Mouse (Mus musculus) stomach, embryonic 16.5 days (tissue): ENCODE data around the gene Strap. TPM values are rescaled to one million over a fixed set of nuclear protein-coding genes. Genes with fewer than 3 reads are reported as not detected.

Experiments used
- ATAC-seq: fragments of 200-750 bp; cut with Nextera tagmentation; 2 replicates; pipeline ENCODE4 v1.8.0; 2017; ENCODE audit warnings: moderate number of reproducible peaks, moderate TSS enrichment; ENCODE audit not compliant: insufficient read depth, low FRiP score
- H3K27ac ChIP-seq: fragments of 300-500 bp; sonication (generic); 2 replicates; pipeline ENCODE4 v1.5.1; 2014; ENCODE audit warnings: low read length
- H3K27me3 ChIP-seq: fragments of 300-500 bp; sonication (generic); 2 replicates; pipeline ENCODE4 v1.6.1; 2014; ENCODE audit warnings: low read length, control low read depth, mixed read lengths; ENCODE audit not compliant: control insufficient read depth, insufficient read depth
- H3K36me3 ChIP-seq: fragments of 300-500 bp; sonication (generic); 2 replicates; pipeline ENCODE4 v1.6.1; 2014; ENCODE audit warnings: low read length; ENCODE audit not compliant: control insufficient read depth, insufficient read depth
- H3K4me1 ChIP-seq: fragments of 300-500 bp; sonication (generic); 2 replicates; pipeline ENCODE4 v1.6.1; 2014; ENCODE audit warnings: low read length, control low read depth, mixed read lengths; ENCODE audit not compliant: control insufficient read depth, insufficient read depth
- H3K4me2 ChIP-seq: fragments of 300-500 bp; sonication (generic); 2 replicates; pipeline ENCODE4 v1.6.1; 2014; ENCODE audit warnings: low read depth, low read length, mixed read lengths
- H3K4me3 ChIP-seq: fragments of 300-500 bp; sonication (generic); replicated peaks from 2 replicates; pipeline ENCODE4 v1.5.1; 2014; ENCODE audit warnings: mild to moderate bottlenecking, low read length
- H3K9ac ChIP-seq: fragments of 300-500 bp; sonication (generic); 2 replicates; pipeline ENCODE4 v1.6.1; 2014; ENCODE audit warnings: low read length
- H3K9me3 ChIP-seq: fragments of 300-500 bp; sonication (generic); replicated peaks from 2 replicates; pipeline ENCODE4 v1.6.1; 2016; ENCODE audit warnings: low read length, control low read depth; ENCODE audit not compliant: control insufficient read depth
- WGBS: fragments of 180-500 bp; shearing (Covaris S2); extraction: QIAGEN DNeasy Blood & Tissue Kit; methylation state at CpG from one replicate; pipeline ENCODE4 v1.1.7; 2014; 5-methylcytosine and 5-hydroxymethylcytosine counted together
- polyA plus RNA-seq: library from polyadenylated mRNA; unstranded; fragments of >200 nt; fragmentation: Nextera tagmentation; extraction: Ambion mirVana; gene quantifications from 2 replicates; pipeline ENCODE4 v1.2.1, GENCODE M21; 2015

Strap gene
- polyA plus RNA-seq, 1 experiment from 2014 or later = 131 TPM

- H3K27ac ChIP-seq = no peak overlapping the region
- H3K9me3 ChIP-seq = no peaks in the 10 kb centered on the region
- H3K4me1 ChIP-seq = 0 out of 2 replicates have a peak, but pooled peaks cover 2% of the 10 kb centered on the region
- H3K9ac ChIP-seq = no peak overlapping the region
- H3K4me2 ChIP-seq = no peak overlapping the region
- no peak overlapping the region for H3K4me3 ChIP-seq
- 70% methylated on average over 15 of the region's 15 CpGs for WGBS
- no peaks in the 10 kb centered on the region for H3K36me3 ChIP-seq
- no peaks in the 10 kb centered on the region for H3K27me3 ChIP-seq
- no peak for ATAC-seq
These were observed 26.1 kb downstream of the Strap start for GRCm38 (mm10) chr6:137760966-137761365.

- no peak for ATAC-seq
- H3K4me2 ChIP-seq = no peak overlapping the region
- no peak overlapping the region for H3K4me3 ChIP-seq
- WGBS = 63% methylated on average over 3 of the region's 3 CpGs
- H3K27me3 ChIP-seq = no peaks in the 10 kb centered on the region
- no peaks in the 10 kb centered on the region for H3K36me3 ChIP-seq
- H3K9ac ChIP-seq = no peak overlapping the region
- H3K4me1 ChIP-seq = 0 out of 2 replicates have a peak, but pooled peaks cover 2% of the 10 kb centered on the region
- H3K27ac ChIP-seq = no peak overlapping the region
- H3K9me3 ChIP-seq = no peaks in the 10 kb centered on the region
These were observed 29.8 kb downstream of the Strap start for GRCm38 (mm10) chr6:137764572-137765210.

GRCm38 (mm10) chr6:137766177-137766576 is 31.3 kb downstream of the Strap start:
- Histone ChIP-seq H3K36me3 (no peaks in the 10 kb centered on the region), H3K4me1 (0 out of 2 replicates have a peak, but pooled peaks cover 2% of the 10 kb centered on the region), H3K9me3 (no peaks in the 10 kb centered on the region), H3K9ac (no peak overlapping the region), H3K4me2 (no peak overlapping the region), H3K4me3 (no peak overlapping the region), H3K27ac (no peak overlapping the region), H3K27me3 (no peaks in the 10 kb centered on the region)
- ATAC-seq = no peak

- Histone ChIP-seq H3K4me2 (no peak overlapping the region), H3K27me3 (no peaks in the 10 kb centered on the region), H3K4me1 (no peaks in the 10 kb centered on the region), H3K9me3 (no peaks in the 10 kb centered on the region), H3K36me3 (no peaks in the 10 kb centered on the region), H3K9ac (no peak overlapping the region), H3K27ac (no peak overlapping the region), H3K4me3 (no peak overlapping the region)
- 64% methylated on average over 3 of the region's 3 CpGs for WGBS
- no peak for ATAC-seq
These were observed 36.9 kb downstream of the Strap start for GRCm38 (mm10) chr6:137771621-137772250.

GRCm38 (mm10) chr6:137772918-137773636 is 38.2 kb downstream of the Strap start:
- Histone ChIP-seq H3K27ac (no peak overlapping the region), H3K36me3 (no peaks in the 10 kb centered on the region), H3K27me3 (no peaks in the 10 kb centered on the region), H3K4me3 (no peak overlapping the region), H3K9me3 (no peaks in the 10 kb centered on the region), H3K4me2 (no peak overlapping the region), H3K4me1 (no peaks in the 10 kb centered on the region), H3K9ac (no peak overlapping the region)
- ATAC-seq = no peak
- 87% methylated on average over 8 of the region's 8 CpGs for whole genome bisulfite sequencing

- no peaks in the 10 kb centered on the region for H3K4me1 ChIP-seq
- no peaks in the 10 kb centered on the region for H3K27me3 ChIP-seq
- H3K9me3 ChIP-seq = no peaks in the 10 kb centered on the region
- WGBS = 81% methylated on average over 6 of the region's 6 CpGs
- H3K4me3 ChIP-seq = no peak overlapping the region
- H3K4me2 ChIP-seq = no peak overlapping the region
- ATAC-seq = no peak
- H3K9ac ChIP-seq = no peak overlapping the region
- no peaks in the 10 kb centered on the region for H3K36me3 ChIP-seq
- no peak overlapping the region for H3K27ac ChIP-seq
These were observed 38.8 kb downstream of the Strap start for GRCm38 (mm10) chr6:137773637-137774028.

- H3K4me1 ChIP-seq = no peaks in the 10 kb centered on the region
- no peaks in the 10 kb centered on the region for H3K9me3 ChIP-seq
- no peak overlapping the region for H3K4me3 ChIP-seq
- 86% methylated on average over 13 of the region's 13 CpGs for WGBS
- no peak overlapping the region for H3K9ac ChIP-seq
- no peak overlapping the region for H3K4me2 ChIP-seq
- H3K36me3 ChIP-seq = no peaks in the 10 kb centered on the region
- ATAC-seq = no peak
- no peak overlapping the region for H3K27ac ChIP-seq
- H3K27me3 ChIP-seq = no peaks in the 10 kb centered on the region
These were observed 39.3 kb downstream of the Strap start for GRCm38 (mm10) chr6:137774166-137774565.

- no peaks in the 10 kb centered on the region for H3K9me3 ChIP-seq
- H3K27me3 ChIP-seq = no peaks in the 10 kb centered on the region
- ATAC-seq = no peak
- H3K36me3 ChIP-seq = no peaks in the 10 kb centered on the region
- H3K4me2 ChIP-seq = no peak overlapping the region
- no peak overlapping the region for H3K9ac ChIP-seq
- H3K27ac ChIP-seq = no peak overlapping the region
- 85% methylated on average over 8 of the region's 8 CpGs for WGBS
- H3K4me1 ChIP-seq = no peaks in the 10 kb centered on the region
- no peak overlapping the region for H3K4me3 ChIP-seq
These were observed 40.3 kb downstream of the Strap start for GRCm38 (mm10) chr6:137775159-137775558.

- Histone ChIP-seq H3K4me3 (no peak overlapping the region), H3K27me3 (no peaks in the 10 kb centered on the region), H3K4me1 (no peaks in the 10 kb centered on the region), H3K9ac (no peak overlapping the region), H3K9me3 (no peaks in the 10 kb centered on the region), H3K27ac (no peak overlapping the region), H3K36me3 (no peaks in the 10 kb centered on the region), H3K4me2 (no peak overlapping the region)
- no peak for ATAC-seq
- 65% methylated on average over 8 of the region's 8 CpGs for WGBS
These were observed 42.1 kb downstream of the Strap start for GRCm38 (mm10) chr6:137776981-137777380.
